Mouse (Mus musculus) lung, embryonic 14.5 days (tissue): ENCODE results near the gene Bpifb1. TPM values are rescaled to one million over a fixed set of nuclear protein-coding genes. Genes with fewer than 3 reads are reported as not detected.

Experiments
- ATAC-seq: fragments of 200-750 bp; cut with Nextera tagmentation; 2 replicates; pipeline ENCODE4 v1.8.0; 2017; ENCODE audit warnings: mild to moderate bottlenecking, moderate TSS enrichment, moderate library complexity; ENCODE audit not compliant: insufficient read depth
- DNase-seq: peaks from one replicate; pipeline ENCODE4 v3.0.0-alpha.2; 2015
- H3K27ac ChIP-seq: fragments of 300-500 bp; sonication (generic); 2 replicates; pipeline ENCODE4 v1.5.1; 2014; ENCODE audit warnings: low read depth, mild to moderate bottlenecking, moderate library complexity
- H3K27me3 ChIP-seq: fragments of 300-500 bp; sonication (generic); 2 replicates; pipeline ENCODE4 v1.6.1; 2014; ENCODE audit warnings: low read length, control low read depth; ENCODE audit not compliant: insufficient read depth
- H3K36me3 ChIP-seq: fragments of 300-500 bp; sonication (generic); 2 replicates; pipeline ENCODE4 v1.6.1; 2014; ENCODE audit warnings: control low read depth; ENCODE audit not compliant: insufficient read depth
- H3K4me1 ChIP-seq: fragments of 300-500 bp; sonication (generic); 2 replicates; pipeline ENCODE4 v1.6.1; 2014; ENCODE audit warnings: antibody characterized with exemption, control low read depth; ENCODE audit not compliant: insufficient read depth
- H3K4me2 ChIP-seq: fragments of 300-500 bp; sonication (generic); 2 replicates; pipeline ENCODE4 v1.6.1; 2014; ENCODE audit warnings: mild to moderate bottlenecking
- H3K4me3 ChIP-seq: fragments of 300-500 bp; sonication (generic); 2 replicates; pipeline ENCODE4 v1.5.1; 2014; ENCODE audit warnings: low read depth, low read length
- H3K9ac ChIP-seq: fragments of 300-500 bp; sonication (generic); 2 replicates; pipeline ENCODE4 v1.6.1; 2014
- H3K9me3 ChIP-seq: fragments of 300-500 bp; sonication (generic); 2 replicates; pipeline ENCODE4 v1.6.1; 2016; ENCODE audit warnings: low read depth, low read length, control low read depth
- CTCF ChIP-seq: IDR thresholded peaks from 2 replicates; pipeline ENCODE4 v1.5.1; 2016; ENCODE audit warnings: antibody characterized with exemption, low read depth
- WGBS: fragments of 180-500 bp; shearing (Covaris S2); extraction: QIAGEN DNeasy Blood & Tissue Kit; methylation state at CpG from one replicate; pipeline ENCODE4 v1.1.7; 2014; 5-methylcytosine and 5-hydroxymethylcytosine counted together
- polyA plus RNA-seq: library from polyadenylated mRNA; unstranded; fragments of >200 nt; fragmentation: Nextera tagmentation; extraction: Ambion mirVana; gene quantifications from 2 replicates; pipeline ENCODE4 v1.2.1, GENCODE M21; 2014

The Bpifb1 gene
- polyA plus RNA-seq, 1 experiment from 2014 or later = 0.49 TPM

DNA sequence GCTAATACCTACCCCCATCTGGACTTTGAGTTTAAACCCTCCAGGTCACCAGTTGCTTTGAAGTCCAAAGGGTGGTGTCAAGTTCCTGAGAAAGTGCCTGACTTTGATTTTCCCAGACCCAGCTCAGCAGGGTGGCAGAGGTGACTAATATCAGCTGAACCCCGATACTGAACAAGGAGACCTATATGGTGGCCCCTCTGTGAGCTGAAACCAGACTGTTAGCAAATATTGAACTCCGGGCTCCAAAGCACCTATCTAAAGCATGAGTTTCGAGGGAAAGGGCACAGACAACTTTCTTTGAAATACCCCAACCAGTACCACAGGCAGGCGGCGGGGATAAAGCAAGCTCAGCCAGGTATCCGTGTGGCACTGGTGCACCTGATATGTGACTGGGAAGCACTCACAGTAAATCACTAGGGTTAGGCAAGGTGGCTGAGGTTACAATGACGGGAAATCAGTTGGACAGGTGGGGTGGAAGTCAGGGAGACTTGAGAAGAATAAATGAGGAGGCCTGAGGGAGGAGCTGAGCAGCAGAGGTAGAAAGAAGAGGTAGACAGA lies 662 bp upstream of the Bpifb1 start:
- Histone ChIP-seq H3K9ac (no peak overlapping the region), H3K4me2 (no peak overlapping the region), H3K4me1 (no peaks in the 10 kb centered on the region), H3K27me3 (no peaks in the 10 kb centered on the region), H3K4me3 (no peak overlapping the region), H3K9me3 (no peaks in the 10 kb centered on the region), H3K27ac (no peak overlapping the region), H3K36me3 (no peaks in the 10 kb centered on the region)
- no peak for ATAC-seq
- TF ChIP-seq CTCF = no peak
- 55% methylated on average over 7 of the region's 7 CpGs for WGBS
- DNase-seq = no peak

DNA sequence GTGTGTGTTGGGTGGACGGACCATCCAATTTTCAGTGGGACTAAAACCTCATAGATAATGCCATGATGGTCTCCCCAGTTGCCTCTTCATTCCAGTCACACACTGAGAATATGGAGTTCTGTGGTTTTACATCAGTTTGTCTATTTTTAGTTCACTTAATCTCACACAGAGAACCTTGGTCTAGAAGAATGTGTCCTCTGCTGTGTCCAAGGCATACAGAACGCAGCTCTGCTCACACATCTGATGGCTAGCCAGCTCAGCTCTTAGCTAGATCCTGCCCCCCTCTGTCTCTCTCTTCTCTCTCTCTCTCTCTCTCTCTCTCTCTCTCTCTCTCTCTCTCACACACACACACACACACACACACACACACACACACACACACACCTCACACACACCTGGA lies 1.5 kb downstream of the Bpifb1 start:
- no peak for TF ChIP-seq CTCF
- Histone ChIP-seq H3K9ac (no peak overlapping the region), H3K9me3 (no peaks in the 10 kb centered on the region), H3K36me3 (no peaks in the 10 kb centered on the region), H3K27ac (no peak overlapping the region), H3K4me1 (no peaks in the 10 kb centered on the region), H3K27me3 (no peaks in the 10 kb centered on the region), H3K4me2 (no peak overlapping the region), H3K4me3 (no peak overlapping the region)
- ATAC-seq = no peak
- 73% methylated on average over 2 of the region's 2 CpGs for WGBS
- DNase-seq = no peak

DNA sequence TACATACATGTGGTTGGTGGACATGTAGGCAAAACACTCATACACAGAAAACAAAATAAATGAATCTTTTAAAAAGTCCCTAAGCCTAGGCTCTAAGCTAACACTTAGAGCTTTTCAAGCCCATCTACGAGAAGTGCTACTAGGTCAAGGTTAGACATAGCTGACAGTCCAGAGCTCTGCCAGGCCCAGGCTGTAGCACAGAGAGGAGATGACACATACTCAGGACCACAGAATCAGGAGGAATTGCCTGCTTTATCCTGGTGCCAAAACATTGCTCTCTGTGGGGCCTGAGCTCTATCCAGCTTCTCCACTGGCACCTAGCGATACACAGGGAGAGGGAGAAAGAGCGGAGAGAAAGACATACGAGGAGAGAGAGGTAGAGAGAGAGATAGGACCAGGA lies 2.5 kb downstream of the Bpifb1 start:
- 83% methylated on average over 4 of the region's 4 CpGs for WGBS
- ATAC-seq = no peak
- Histone ChIP-seq H3K9me3 (no peaks in the 10 kb centered on the region), H3K4me1 (no peaks in the 10 kb centered on the region), H3K4me3 (no peak overlapping the region), H3K9ac (no peak overlapping the region), H3K36me3 (no peaks in the 10 kb centered on the region), H3K4me2 (no peak overlapping the region), H3K27ac (no peak overlapping the region), H3K27me3 (no peaks in the 10 kb centered on the region)
- DNase-seq = no peak
- TF ChIP-seq CTCF = no peak

DNA sequence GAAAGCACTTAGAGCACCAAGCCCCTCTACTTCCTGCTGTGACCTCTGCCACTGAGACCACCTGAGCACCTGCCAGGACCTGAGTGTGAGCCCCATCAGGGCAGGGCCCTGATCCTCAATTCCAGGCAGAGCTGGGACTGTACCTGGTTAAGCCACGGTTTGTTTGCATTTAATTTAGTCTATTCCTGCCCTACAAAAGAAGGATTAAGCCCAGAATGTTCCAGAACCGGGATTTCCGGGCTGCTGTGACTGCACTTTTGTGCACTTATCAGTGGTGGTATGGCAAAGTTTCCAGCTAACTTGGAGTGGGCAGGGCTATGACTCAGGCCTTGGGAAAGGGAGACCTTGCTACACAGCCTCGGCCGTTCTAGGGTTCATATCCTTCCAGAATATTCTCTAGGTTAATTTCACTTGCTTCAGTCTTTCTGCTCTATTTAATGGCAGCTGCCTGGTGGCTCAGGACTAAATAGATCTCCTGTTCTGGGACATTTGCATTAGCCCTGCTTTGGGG lies 3.4 kb downstream of the Bpifb1 start:
- no peak for DNase-seq
- H3K9ac ChIP-seq = no peak overlapping the region
- 53% methylated on average over 5 of the region's 5 CpGs for WGBS
- ATAC-seq = no peak
- H3K4me2 ChIP-seq = no peak overlapping the region
- no peaks in the 10 kb centered on the region for H3K4me1 ChIP-seq
- no peak overlapping the region for H3K4me3 ChIP-seq
- H3K9me3 ChIP-seq = no peaks in the 10 kb centered on the region
- no peak overlapping the region for H3K27ac ChIP-seq
- TF ChIP-seq CTCF = no peak
- H3K36me3 ChIP-seq = no peaks in the 10 kb centered on the region
- H3K27me3 ChIP-seq = no peaks in the 10 kb centered on the region

DNA sequence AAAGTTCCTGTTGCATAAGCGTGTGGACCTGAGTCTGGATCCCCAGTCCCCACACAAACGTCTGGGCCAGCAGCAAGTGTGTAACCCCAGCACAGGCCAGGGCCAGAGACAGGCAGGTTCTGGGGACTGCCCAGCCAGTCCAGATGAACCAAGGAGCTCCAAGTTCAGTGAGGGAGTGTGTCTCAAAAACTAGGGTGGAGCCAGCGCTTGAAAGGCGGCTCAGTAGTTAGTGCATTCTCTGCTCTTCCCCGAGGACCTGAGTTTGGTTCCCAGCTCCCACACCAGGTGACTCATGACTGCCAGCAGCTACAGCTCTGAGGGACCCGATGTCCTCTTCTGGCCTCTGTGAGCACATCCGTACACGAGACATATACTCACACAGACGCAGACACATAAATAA lies 6.4 kb downstream of the Bpifb1 start:
- no peak overlapping the region for H3K4me3 ChIP-seq
- no peaks in the 10 kb centered on the region for H3K4me1 ChIP-seq
- no peak for ATAC-seq
- no peak overlapping the region for H3K27ac ChIP-seq
- TF ChIP-seq CTCF = no peak
- no peaks in the 10 kb centered on the region for H3K9me3 ChIP-seq
- no peak for DNase-seq
- H3K27me3 ChIP-seq = no peaks in the 10 kb centered on the region
- no peaks in the 10 kb centered on the region for H3K36me3 ChIP-seq
- no peak overlapping the region for H3K9ac ChIP-seq
- WGBS = 87% methylated on average over 9 of the region's 9 CpGs
- no peak overlapping the region for H3K4me2 ChIP-seq

GRCm38 (mm10) chr2:154204630-154205029 lies 14.0 kb downstream of the Bpifb1 start:
- no peaks in the 10 kb centered on the region for H3K9me3 ChIP-seq
- no peak for TF ChIP-seq CTCF
- no peak for DNase-seq
- WGBS = 81% methylated on average over 4 of the region's 4 CpGs
- no peak for ATAC-seq
- H3K27me3 ChIP-seq = no peaks in the 10 kb centered on the region
- no peaks in the 10 kb centered on the region for H3K36me3 ChIP-seq
- no peak overlapping the region for H3K27ac ChIP-seq
- no peaks in the 10 kb centered on the region for H3K4me1 ChIP-seq
- H3K4me2 ChIP-seq = no peak overlapping the region
- H3K4me3 ChIP-seq = no peak overlapping the region
- no peak overlapping the region for H3K9ac ChIP-seq

DNA sequence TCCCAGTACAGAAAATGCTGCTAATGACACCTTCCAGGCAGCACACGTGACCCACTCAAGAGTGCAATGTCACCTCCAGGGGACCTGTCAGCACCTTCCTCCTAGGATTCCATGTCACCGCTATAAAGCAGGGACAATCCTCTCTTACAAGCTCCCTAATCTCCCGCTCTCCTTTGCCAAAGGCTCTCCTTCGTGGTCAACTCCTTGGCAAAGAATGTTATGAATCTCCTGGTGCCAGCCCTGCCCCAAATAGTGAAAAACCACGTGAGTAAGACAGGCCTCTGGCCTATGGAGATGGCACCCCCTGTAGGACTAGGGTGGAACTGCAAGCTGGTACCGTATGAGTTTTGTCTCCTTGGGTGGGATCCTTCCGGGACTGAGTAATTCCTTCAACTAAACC lies 16.3 kb downstream of the Bpifb1 start:
- Histone ChIP-seq H3K9ac (no peak overlapping the region), H3K27ac (no peak overlapping the region), H3K9me3 (no peaks in the 10 kb centered on the region), H3K4me1 (no peaks in the 10 kb centered on the region), H3K4me2 (no peak overlapping the region), H3K27me3 (no peaks in the 10 kb centered on the region), H3K4me3 (no peak overlapping the region), H3K36me3 (no peaks in the 10 kb centered on the region)
- ATAC-seq (no peak), DNase-seq (peak; percentile 42)
- 50% methylated on average over 7 of the region's 7 CpGs for WGBS
- TF ChIP-seq CTCF = peak; percentile 72

DNA sequence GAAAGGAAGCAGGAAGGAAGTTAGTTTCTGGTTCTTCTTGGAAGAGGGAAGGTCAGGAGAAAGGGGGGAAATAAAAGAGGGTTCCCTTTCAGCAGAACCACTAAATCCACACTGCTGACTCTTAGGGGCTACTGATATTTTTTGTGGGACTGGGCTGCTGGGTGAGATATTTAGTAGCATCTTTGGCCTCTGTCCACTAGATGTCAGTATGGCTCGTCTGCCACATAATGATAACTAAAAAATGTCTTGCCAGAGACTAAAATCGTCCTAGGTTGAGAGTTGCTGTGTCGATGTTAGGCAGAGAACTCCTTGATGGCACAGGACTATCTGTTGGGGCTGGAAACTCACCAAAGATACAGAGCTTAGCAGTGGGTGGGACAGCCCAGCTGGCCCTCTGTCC lies 18.5 kb downstream of the Bpifb1 start:
- Histone ChIP-seq H3K27ac (no peak overlapping the region), H3K4me3 (no peak overlapping the region), H3K4me1 (no peaks in the 10 kb centered on the region), H3K4me2 (no peak overlapping the region), H3K27me3 (no peaks in the 10 kb centered on the region), H3K36me3 (no peaks in the 10 kb centered on the region), H3K9me3 (no peaks in the 10 kb centered on the region), H3K9ac (no peak overlapping the region)
- peak; percentile 63 for TF ChIP-seq CTCF
- DNase-seq = peak; percentile 75
- no peak for ATAC-seq
- 6% methylated on average over 3 of the region's 3 CpGs for WGBS
